7 mouse cellular contexts compared by ENCODE assay signal in the genomic region with DNA sequence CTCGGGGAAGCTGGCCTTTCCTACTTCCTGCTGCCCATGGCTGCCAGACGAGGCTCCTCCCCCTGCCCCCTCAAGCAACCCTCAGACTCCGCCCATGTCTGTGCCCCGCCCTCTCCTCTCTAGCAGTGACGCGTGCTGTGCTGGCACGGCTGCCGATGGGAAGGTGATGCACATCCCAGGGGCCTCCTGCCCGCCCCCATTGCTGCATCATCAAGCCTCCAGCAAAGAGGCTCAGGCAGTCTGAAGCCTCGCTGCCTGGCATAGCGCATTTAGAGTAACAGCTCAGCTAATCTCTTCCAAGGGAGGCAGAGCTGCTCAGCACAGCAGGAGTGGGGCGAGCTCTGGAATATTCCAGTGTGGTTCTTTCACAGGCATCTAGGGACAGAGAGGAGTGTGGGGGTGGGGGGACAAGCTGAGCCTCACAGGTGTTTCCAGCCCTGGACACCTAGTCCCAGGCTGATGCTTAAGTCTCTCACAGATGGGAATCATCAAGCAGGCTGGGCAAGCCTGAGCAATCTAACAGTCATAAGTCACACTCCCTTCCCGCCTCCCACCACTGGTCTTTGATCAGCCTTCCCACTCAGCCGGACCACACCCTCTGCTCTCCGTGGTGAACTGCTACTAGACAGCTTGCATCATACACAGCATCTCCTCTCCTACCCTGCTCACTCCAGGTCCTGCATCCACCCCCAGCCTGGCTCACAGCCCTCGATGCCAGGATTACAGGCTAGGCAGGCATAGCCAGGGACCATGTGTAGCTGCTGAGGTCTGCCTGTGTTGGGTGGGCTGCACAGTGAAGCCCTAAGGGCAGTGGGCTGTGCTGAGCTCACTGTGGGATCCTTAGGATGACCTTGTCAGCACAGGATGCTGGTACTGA. TPM values are rescaled to one million over a fixed set of nuclear protein-coding genes. Genes with fewer than 3 reads are reported as not detected.
A peak's percentile ranks its signal among the peaks of the same experiment; 100 is the strongest.
DNase-seq lines count a peak whose midpoint lies in the region; ATAC-seq lines count a peak whose summit lies in the region.
"Not testable (repeated sequence)": the region's sequence is repeated elsewhere in the genome, so short reads cannot be mapped to it uniquely, and the experiment has no call there.

No protein-coding gene starts in this region.

- not testable (repeated sequence) for H3K36me3 ChIP-seq in embryonic facial prominence, embryonic 11.5 days (replicated peaks; ENCODE audit: control insufficient read depth, insufficient read depth, low read depth, low read length); limb, embryonic 10.5 days; midbrain, embryonic 11.5 days (ENCODE audit: control insufficient read depth, insufficient read depth, low read length)

- peak overlapping the region; percentile 22; the same call in 1 of the 2 replicates for H3K9ac ChIP-seq in embryonic facial prominence, embryonic 11.5 days (replicated peaks; ENCODE audit: low read length)
- H3K9ac ChIP-seq in midbrain, embryonic 11.5 days (ENCODE audit: low read length): peak overlapping the region; percentile 57

- H3K27ac ChIP-seq in embryonic facial prominence, embryonic 11.5 days (replicated peaks; ENCODE audit: low read depth, low read length): peak overlapping the region; percentile 4; the same call in 1 of the 2 replicates
- H3K27ac ChIP-seq in limb, embryonic 10.5 days: peak overlapping the region; percentile 83
- H3K27ac ChIP-seq in midbrain, embryonic 11.5 days (ENCODE audit: low read depth, low read length): not testable (repeated sequence)

- 9% methylated on average over 12 of the region's 16 CpGs for WGBS in embryonic facial prominence, embryonic 11.5 days
- 9% methylated on average over 16 of the region's 16 CpGs for whole genome bisulfite sequencing in limb, embryonic 10.5 days
- WGBS in midbrain, embryonic 11.5 days: 9% methylated on average over 13 of the region's 16 CpGs

- peak; percentile 82 for ATAC-seq in embryonic facial prominence, embryonic 11.5 days (replicated peaks; ENCODE audit: insufficient number of reproducible peaks, low FRiP score, low TSS enrichment, low read depth)
- ATAC-seq in midbrain, embryonic 11.5 days (ENCODE audit: low FRiP score): peak; percentile 95

- not testable (repeated sequence) for H3K4me1 ChIP-seq in embryonic facial prominence, embryonic 11.5 days (ENCODE audit: control insufficient read depth, insufficient read depth, low read length); midbrain, embryonic 11.5 days (ENCODE audit: control insufficient read depth, insufficient read depth, low read length)
- peaks cover 21% of the 10 kb centered on the region for H3K4me1 ChIP-seq in limb, embryonic 10.5 days

- peak overlapping the region; percentile 43 for H3K4me2 ChIP-seq in embryonic facial prominence, embryonic 11.5 days (ENCODE audit: low read depth, low read length)
- peak overlapping the region; percentile 50 for H3K4me2 ChIP-seq in midbrain, embryonic 11.5 days

- H3K9me3 ChIP-seq in embryonic facial prominence, embryonic 11.5 days (replicated peaks; ENCODE audit: control insufficient read depth, low read length); limb, embryonic 10.5 days (replicated peaks); midbrain, embryonic 11.5 days (ENCODE audit: control insufficient read depth, low read length): not testable (repeated sequence)

- not testable (repeated sequence) for H3K27me3 ChIP-seq in embryonic facial prominence, embryonic 11.5 days (ENCODE audit: control insufficient read depth, insufficient read depth, low read length); limb, embryonic 10.5 days (ENCODE audit: low read depth, poor library complexity, severe bottlenecking); midbrain, embryonic 11.5 days (ENCODE audit: control insufficient read depth, insufficient read depth, low read length)

- peak; percentile 74 to 77 for DNase-seq in adrenal gland, adult 18-20 months (ENCODE audit: low spot score in 2 of 2)
- peak; percentile 86 for DNase-seq in embryonic facial prominence, embryonic 11.5 days (ENCODE audit: low spot score)
- DNase-seq in heart, adult 11 months: peak; percentile 98
- peak; percentile 74 for DNase-seq in kidney, adult 11 months
- DNase-seq in limb, embryonic 10.5 days (ENCODE audit: low spot score): peak; percentile 86
- DNase-seq in midbrain, embryonic 11.5 days (ENCODE audit: low spot score, missing footprints): peak; percentile 97
- peak; percentile 70 for DNase-seq in right cerebral cortex, postnatal 4 days

- not testable (repeated sequence) for H3K4me3 ChIP-seq in embryonic facial prominence, embryonic 11.5 days (ENCODE audit: low read depth, low read length)
- peak overlapping the region; percentile 40 for H3K4me3 ChIP-seq in limb, embryonic 10.5 days
- peak overlapping the region; percentile 17; the same call in 1 of the 2 replicates for H3K4me3 ChIP-seq in midbrain, embryonic 11.5 days (ENCODE audit: low read depth, low read length)

RNA-seq across cellular contexts. Expression of a gene that starts 55.5 kb away (rescaled TPM):
- total RNA-seq in adrenal gland, adult 18-20 months (2021): 1 to 10 TPM in 1 of 2 experiments, under 1 TPM in 1; 0.66 to 1.1 TPM
- 0.32 and 0.59 TPM in 2 replicates for polyA plus RNA-seq in embryonic facial prominence, embryonic 11.5 days (2014; fragmentation: Nextera tagmentation; extraction: Ambion mirVana)
- 0.63 and 0.79 TPM in 2 replicates for polyA plus RNA-seq in limb, embryonic 10.5 days (2016; fragmentation: Nextera tagmentation; extraction: Ambion mirVana)
- 0.57 and 0.60 TPM in 2 replicates for polyA plus RNA-seq in midbrain, embryonic 11.5 days (2014; fragmentation: Nextera tagmentation; extraction: Ambion mirVana)

RNA-seq across cellular contexts. Expression of a gene that starts 55.7 kb away (rescaled TPM):
- 10 to 100 TPM; 26.0 to 29.9 TPM for total RNA-seq in adrenal gland, adult 18-20 months (2021)
- 64.3 and 65.1 TPM in 2 replicates for polyA plus RNA-seq in embryonic facial prominence, embryonic 11.5 days (2014; fragmentation: Nextera tagmentation; extraction: Ambion mirVana)
- polyA plus RNA-seq in limb, embryonic 10.5 days (2016; fragmentation: Nextera tagmentation; extraction: Ambion mirVana): 100 and 110 TPM in 2 replicates
- 49.4 and 51.2 TPM in 2 replicates for polyA plus RNA-seq in midbrain, embryonic 11.5 days (2014; fragmentation: Nextera tagmentation; extraction: Ambion mirVana)
